Mouse (Mus musculus): ENCODE results near the gene Jmjd8. TPM values are rescaled to one million over a fixed set of nuclear protein-coding genes. Genes with fewer than 3 reads are reported as not detected.

Gene Jmjd8
- total and polyA plus RNA-seq, 2 experiments from 2014 or later = 26.2 to 32.2 TPM

- DNase-seq (ENCODE audit: low spot score) = no peak
- Histone ChIP-seq H3K9ac (replicated peaks; ENCODE audit: low read depth, low read length) (no peak overlapping the region), H3K4me3 (ENCODE audit: low read depth, low read length) (no peak overlapping the region), H3K36me3 (replicated peaks; ENCODE audit: control insufficient read depth, insufficient read depth, low read length) (peaks cover 48% of the 10 kb centered on the region), H3K9me3 (replicated peaks; ENCODE audit: control insufficient read depth, low read length) (no peaks in the 10 kb centered on the region), H3K4me1 (ENCODE audit: control insufficient read depth, insufficient read depth) (peaks cover 13% of the 10 kb centered on the region; the same call in 1 of the 2 replicates), H3K27me3 (ENCODE audit: control insufficient read depth, insufficient read depth, low read length) (no peaks in the 10 kb centered on the region), H3K27ac (ENCODE audit: low read depth) (no peak overlapping the region), H3K4me2 (ENCODE audit: low read depth, low read length) (no peak overlapping the region)
- ATAC-seq (ENCODE audit: insufficient read depth, low read depth) = no peak
- WGBS = 84% methylated on average over 3 of the region's 3 CpGs
- TF ChIP-seq EP300 (IDR thresholded peaks at IDR 0.05; ENCODE audit: low read depth) (no peak), CTCF (IDR thresholded peaks at IDR 0.05; ENCODE audit: low read depth) (no peak)
Observed at GRCm38 (mm10) chr17:25842509-25842908, 13.8 kb downstream of the Jmjd8 start.

DNA sequence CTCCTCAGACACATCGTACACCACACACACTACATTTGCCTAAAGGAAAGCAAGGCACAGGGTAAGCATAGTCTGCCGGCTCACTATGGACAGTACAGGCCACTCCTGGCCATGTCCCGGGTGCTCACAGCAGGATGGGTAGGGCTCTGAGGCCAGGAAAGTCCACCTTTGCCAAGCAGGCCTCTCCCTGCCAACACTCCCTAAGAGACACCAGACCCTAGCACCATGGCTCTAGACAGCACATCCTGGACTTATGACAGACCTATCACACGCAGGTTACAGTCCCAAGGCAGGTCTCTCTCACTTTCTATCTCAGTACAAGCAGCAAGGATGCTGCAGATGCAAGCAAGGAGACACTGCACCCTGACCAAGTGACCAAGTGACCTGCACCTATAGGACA lies 14.5 kb downstream of the Jmjd8 start:
- WGBS = 85% methylated on average over 4 of the region's 4 CpGs
- no peak for TF ChIP-seq CTCF (IDR thresholded peaks at IDR 0.05; ENCODE audit: low read depth)
- TF ChIP-seq EP300 (IDR thresholded peaks at IDR 0.05; ENCODE audit: low read depth) = no peak
- ATAC-seq (ENCODE audit: insufficient read depth, low read depth) (no peak), DNase-seq (ENCODE audit: low spot score) (no peak)
- no peaks in the 10 kb centered on the region for H3K27me3 ChIP-seq (ENCODE audit: control insufficient read depth, insufficient read depth, low read length)
- H3K4me3 ChIP-seq (ENCODE audit: low read depth, low read length) = peak overlapping the region; percentile 80
- H3K36me3 ChIP-seq (replicated peaks; ENCODE audit: control insufficient read depth, insufficient read depth, low read length) = peaks cover 49% of the 10 kb centered on the region
- peak overlapping the region; percentile 84 for H3K9ac ChIP-seq (replicated peaks; ENCODE audit: low read depth, low read length)
- H3K4me1 ChIP-seq (ENCODE audit: control insufficient read depth, insufficient read depth) = peaks cover 12% of the 10 kb centered on the region; the same call in 1 of the 2 replicates
- no peaks in the 10 kb centered on the region for H3K9me3 ChIP-seq (replicated peaks; ENCODE audit: control insufficient read depth, low read length)
- peak overlapping the region; percentile 93 for H3K4me2 ChIP-seq (ENCODE audit: low read depth, low read length)
- peak overlapping the region; percentile 93; the same call in 1 of the 2 replicates for H3K27ac ChIP-seq (ENCODE audit: low read depth)

DNA sequence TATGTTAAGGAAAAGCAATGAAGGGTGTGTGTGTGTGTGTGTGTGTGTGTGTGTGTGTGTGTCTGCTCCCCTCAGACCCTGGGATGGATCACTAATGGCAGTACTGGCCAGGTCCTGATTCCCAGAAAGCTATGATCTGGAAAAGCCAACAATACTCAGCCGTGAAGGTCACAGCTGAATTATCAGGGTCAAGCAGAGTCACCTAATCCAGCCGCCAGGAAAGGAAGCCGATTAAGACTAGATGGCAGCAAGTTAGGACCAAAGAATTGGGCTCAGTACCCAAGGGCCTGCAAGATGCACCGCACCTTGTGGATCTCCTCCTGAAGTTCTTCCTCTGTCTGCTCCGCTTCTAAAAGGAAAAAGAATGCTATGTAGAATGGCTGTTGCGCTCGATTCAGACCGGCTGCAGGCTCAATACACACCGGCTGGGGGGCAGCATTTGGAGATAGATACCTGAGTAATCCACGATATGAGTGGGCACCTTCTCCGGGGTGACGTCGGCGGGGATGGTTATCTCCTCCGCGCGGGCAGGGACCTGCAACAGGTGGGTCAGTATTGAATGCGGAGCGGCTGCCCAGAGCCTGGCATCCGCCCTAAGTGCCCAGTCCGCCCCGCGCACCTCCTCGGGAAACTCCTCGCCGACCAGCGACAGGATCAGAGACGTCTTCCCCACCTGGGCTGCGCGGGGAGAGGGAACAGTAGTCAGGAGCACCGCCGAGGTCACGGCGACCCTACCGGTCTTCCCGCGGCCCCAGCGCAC lies 15.1 kb downstream of the Jmjd8 start:
- WGBS = under 1% methylated on average over 38 of the region's 38 CpGs
- ATAC-seq (ENCODE audit: insufficient read depth, low read depth) = peak; percentile 37; the same call in 1 of the 2 replicates
- Histone ChIP-seq H3K4me1 (ENCODE audit: control insufficient read depth, insufficient read depth) (peaks cover 12% of the 10 kb centered on the region; the same call in 1 of the 2 replicates), H3K36me3 (replicated peaks; ENCODE audit: control insufficient read depth, insufficient read depth, low read length) (peaks cover 43% of the 10 kb centered on the region), H3K4me3 (ENCODE audit: low read depth, low read length) (peak overlapping the region; percentile 80), H3K27me3 (ENCODE audit: control insufficient read depth, insufficient read depth, low read length) (no peaks in the 10 kb centered on the region), H3K9ac (replicated peaks; ENCODE audit: low read depth, low read length) (peak overlapping the region; percentile 84), H3K4me2 (ENCODE audit: low read depth, low read length) (peak overlapping the region; percentile 93), H3K9me3 (replicated peaks; ENCODE audit: control insufficient read depth, low read length) (no peaks in the 10 kb centered on the region), H3K27ac (ENCODE audit: low read depth) (peak overlapping the region; percentile 93)
- TF ChIP-seq EP300 (IDR thresholded peaks at IDR 0.05; ENCODE audit: low read depth) (no peak), CTCF (IDR thresholded peaks at IDR 0.05; ENCODE audit: low read depth) (no peak)
- DNase-seq (ENCODE audit: low spot score) = no peak

GRCm38 (mm10) chr17:25844396-25844901 lies 15.8 kb downstream of the Jmjd8 start, which contains the start of gene Rhot2:
Rhot2 (minus strand) TSS chr17:25844851.
- H3K27me3 ChIP-seq (ENCODE audit: control insufficient read depth, insufficient read depth, low read length) = no peaks in the 10 kb centered on the region
- H3K4me1 ChIP-seq (ENCODE audit: control insufficient read depth, insufficient read depth) = peaks cover 12% of the 10 kb centered on the region; the same call in 1 of the 2 replicates
- H3K4me2 ChIP-seq (ENCODE audit: low read depth, low read length) = peak within 1 kb of the TSS; percentile 93
- whole genome bisulfite sequencing = 1% methylated on average over 21 of the region's 21 CpGs
- H3K36me3 ChIP-seq (replicated peaks; ENCODE audit: control insufficient read depth, insufficient read depth, low read length) = peaks cover 38% of the 10 kb centered on the region
- no peaks in the 10 kb centered on the region for H3K9me3 ChIP-seq (replicated peaks; ENCODE audit: control insufficient read depth, low read length)
- ATAC-seq (ENCODE audit: insufficient read depth, low read depth) = peak; percentile 95
- peak; percentile 71 for TF ChIP-seq EP300 (IDR thresholded peaks at IDR 0.05; ENCODE audit: low read depth)
- TF ChIP-seq CTCF (IDR thresholded peaks at IDR 0.05; ENCODE audit: low read depth) = peak; percentile 74
- peak within 1 kb of the TSS; percentile 93 for H3K27ac ChIP-seq (ENCODE audit: low read depth)
- peak within 1 kb of the TSS; percentile 84 for H3K9ac ChIP-seq (replicated peaks; ENCODE audit: low read depth, low read length)
- peak within 1 kb of the TSS; percentile 80 for H3K4me3 ChIP-seq (ENCODE audit: low read depth, low read length)
- DNase-seq (ENCODE audit: low spot score) = peak; percentile 92

DNA sequence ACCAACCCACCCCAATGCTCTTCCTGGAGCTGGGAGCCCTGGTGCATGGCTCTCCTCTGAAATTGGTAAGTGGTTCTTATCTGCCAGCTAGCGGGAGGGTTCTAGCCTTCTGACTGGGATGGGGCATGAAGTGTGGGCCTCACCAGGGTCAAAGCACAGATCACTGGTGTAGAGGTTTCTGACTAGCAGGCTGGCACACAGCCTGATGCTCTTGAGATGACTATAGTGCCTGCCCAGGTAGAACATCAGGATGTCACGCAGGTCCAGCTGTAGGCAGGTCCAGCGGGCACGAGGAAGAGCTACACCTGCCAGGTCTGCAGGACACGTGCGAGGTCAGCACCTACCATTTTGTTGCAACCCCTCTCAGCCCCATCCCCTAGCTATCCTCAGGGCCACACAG lies 31.6 kb downstream of the Jmjd8 start:
- Histone ChIP-seq H3K4me2 (ENCODE audit: low read depth, low read length) (no peak overlapping the region), H3K4me3 (ENCODE audit: low read depth, low read length) (no peak overlapping the region), H3K36me3 (replicated peaks; ENCODE audit: control insufficient read depth, insufficient read depth, low read length) (peaks cover 17% of the 10 kb centered on the region), H3K27ac (ENCODE audit: low read depth) (no peak overlapping the region), H3K9ac (replicated peaks; ENCODE audit: low read depth, low read length) (no peak overlapping the region), H3K4me1 (ENCODE audit: control insufficient read depth, insufficient read depth) (peaks cover 9% of the 10 kb centered on the region), H3K27me3 (ENCODE audit: control insufficient read depth, insufficient read depth, low read length) (no peaks in the 10 kb centered on the region), H3K9me3 (replicated peaks; ENCODE audit: control insufficient read depth, low read length) (no peaks in the 10 kb centered on the region)
- ATAC-seq (ENCODE audit: insufficient read depth, low read depth) = no peak
- TF ChIP-seq EP300 (IDR thresholded peaks at IDR 0.05; ENCODE audit: low read depth) (no peak), CTCF (IDR thresholded peaks at IDR 0.05; ENCODE audit: low read depth) (no peak)
- no peak for DNase-seq (ENCODE audit: low spot score)
- WGBS = 84% methylated on average over 6 of the region's 6 CpGs

Measured in heart, postnatal 0 days (tissue).